Mouse (Mus musculus) left cerebral cortex, postnatal 14 days (tissue): Measurements from ENCODE around the gene Olfr735. TPM values are rescaled to one million over a fixed set of nuclear protein-coding genes. Genes with fewer than 3 reads are reported as not detected.
A peak's percentile ranks its signal among the peaks of the same experiment; 100 is the strongest.

Experiments
- DNase-seq, 2 experiments: peaks; one replicate each; pipeline ENCODE4 v3.0.0; 2021 to 2022; ENCODE audit warnings: low spot score in 2 of 2, mixed read lengths in 1 of 2
- intact Hi-C: fragments of 180-260 bp; cut with DNase I; formaldehyde crosslinking; loops from one replicate; pipeline ENCODE4 v1.15.1; 2025
- long read RNA-seq, 2 experiments: library from polyadenylated mRNA; stranded (forward); transcript quantifications; one replicate each; pipeline ENCODE4 v2.0.0; 2021
- total RNA-seq, 2 experiments: library from RNA; stranded (reverse); gene quantifications; 2 replicates each; pipeline ENCODE4 v1.2.3; 2021

The Olfr735 gene
- not detected for total RNA-seq
- long read RNA-seq, experiment 1 = 0 reads
- long read RNA-seq, experiment 2 = 0 reads

DNA sequence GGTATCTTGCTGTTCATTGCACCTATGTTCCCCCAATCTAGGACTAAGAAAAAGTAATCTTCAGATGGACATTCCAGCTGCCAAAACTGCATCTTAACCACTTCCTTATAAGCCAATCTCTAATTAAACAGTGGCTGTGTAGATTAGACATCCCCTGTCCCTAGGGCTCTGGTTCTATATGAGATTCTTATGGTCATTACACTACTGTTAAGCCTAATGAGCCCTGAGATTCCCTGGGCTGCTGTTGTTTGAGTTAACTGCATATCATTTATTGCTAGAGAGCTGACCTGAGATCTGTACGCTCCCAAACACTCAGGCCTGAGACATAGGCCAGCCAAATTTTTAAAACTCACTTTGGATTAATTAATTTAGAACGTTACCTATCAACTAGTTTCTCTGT lies at the start of gene Olfr735:
Gene Olfr735, minus strand, starts transcription at position 77 of the 400 bp plus-strand sequence.
- no peak for DNase-seq
- intact Hi-C loops = no loop called here

DNA sequence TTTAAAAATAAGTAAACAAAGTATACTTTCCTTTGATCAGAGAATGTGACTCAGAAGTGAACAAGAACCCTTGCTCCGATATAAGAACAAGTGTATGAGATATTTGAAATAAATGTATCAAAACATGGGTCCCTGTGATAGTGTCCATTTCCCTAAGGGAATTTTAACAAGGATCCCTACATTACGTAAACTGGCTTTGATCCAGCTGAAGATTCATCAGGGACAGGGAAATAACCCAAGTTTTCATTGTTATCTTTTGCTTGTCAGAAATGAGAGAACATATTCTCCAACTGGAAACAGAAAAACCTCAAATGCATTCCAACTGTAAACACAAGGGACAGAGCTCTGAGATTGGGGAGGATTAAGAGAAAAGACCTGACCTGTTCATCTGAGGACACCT lies 32.2 kb upstream of the Olfr735 start, which contains the start of gene Olfr736:
Gene Olfr736, plus strand, starts transcription at position 301 of the 400 bp plus-strand sequence.
- DNase-seq = no peak
- intact Hi-C loops = no loop called here

DNA sequence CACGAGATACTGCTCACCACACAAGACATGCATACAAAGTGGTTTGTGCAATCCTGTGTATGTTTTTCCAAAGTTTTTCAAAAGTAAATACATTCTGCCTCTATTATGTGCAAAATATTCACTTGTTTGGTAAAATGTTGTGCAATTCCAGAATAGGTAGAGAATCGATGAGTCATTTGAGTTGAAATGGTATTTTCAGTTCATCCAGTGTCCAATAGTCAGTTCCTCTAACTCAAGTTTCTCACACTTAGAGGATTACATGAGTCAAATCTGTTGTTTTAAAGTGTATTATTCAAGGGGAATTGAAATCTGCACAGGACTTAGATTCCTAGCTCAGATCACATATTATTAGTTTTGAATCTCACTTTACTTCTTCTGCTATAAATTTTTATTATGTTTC lies 14.9 kb upstream of the Olfr735 start:
- intact Hi-C loops = no loop called here
- no peak for DNase-seq

DNA sequence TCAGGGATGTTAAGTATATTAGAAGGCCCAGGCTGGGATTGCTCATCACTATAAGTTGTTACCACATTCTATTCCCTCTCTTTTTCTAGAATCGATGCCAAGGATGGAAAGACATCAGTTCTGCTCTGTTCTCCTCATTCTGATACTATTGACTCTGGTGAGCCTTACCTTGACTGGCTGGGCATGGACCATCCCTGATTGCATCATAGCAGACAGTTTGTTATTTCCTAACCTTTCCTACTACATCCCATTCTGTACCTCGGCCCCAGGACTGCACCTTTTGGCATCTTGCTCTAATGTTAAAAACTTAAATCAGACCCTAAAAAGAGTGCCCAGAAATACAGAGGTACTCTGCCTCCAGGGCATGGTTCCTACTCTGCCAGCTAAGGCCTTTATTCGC lies 11.8 kb upstream of the Olfr735 start:
- intact Hi-C loops = no loop called here
- no peak for DNase-seq

DNA sequence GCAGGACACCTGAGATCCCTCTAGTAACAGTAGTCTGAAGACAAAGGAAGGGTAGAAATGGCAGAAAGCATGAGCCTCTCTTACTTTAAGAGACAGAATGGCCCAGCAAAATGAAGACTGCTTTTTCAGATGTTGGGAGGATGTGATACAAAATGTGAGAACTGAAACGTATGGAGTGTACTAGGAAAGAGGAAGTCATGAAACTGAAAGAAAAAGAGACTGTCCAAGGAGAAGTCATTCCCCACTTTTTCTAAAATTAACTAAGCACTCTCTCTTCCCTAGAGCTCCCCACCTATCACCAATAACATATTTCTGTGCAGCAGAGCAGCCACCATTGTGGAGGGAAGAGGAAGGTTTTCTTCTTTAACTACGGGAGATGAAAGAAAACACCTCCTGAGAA lies 8.9 kb upstream of the Olfr735 start, which contains the start of gene Tlr11:
Gene Tlr11, plus strand, starts transcription at position 322 of the 400 bp plus-strand sequence.
- intact Hi-C loops = no loop called here

DNA sequence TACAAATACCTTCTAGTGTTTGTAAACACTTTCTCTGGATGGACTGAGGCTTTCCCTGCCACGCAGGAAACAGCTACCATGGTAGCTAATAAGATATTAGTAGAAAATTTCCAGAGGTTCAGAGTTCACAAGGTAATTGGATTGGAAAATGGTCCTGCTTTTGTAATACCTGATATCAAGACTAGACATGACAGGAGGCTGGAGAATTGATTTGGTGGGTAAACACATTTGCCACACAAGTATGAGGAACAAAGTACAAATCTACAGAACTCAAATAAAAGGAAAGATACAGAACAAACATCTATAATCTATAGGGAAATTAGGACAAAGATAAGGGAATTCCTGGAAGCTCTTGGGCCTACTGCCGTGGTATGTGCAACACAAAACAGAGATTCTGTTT lies 8.1 kb upstream of the Olfr735 start:
- DNase-seq = no peak
- intact Hi-C loops = no loop called here

More for the DNA sequence above, 8.9 kb upstream of the Olfr735 start, which contains the start of gene Tlr11:
- no peak for DNase-seq

DNA sequence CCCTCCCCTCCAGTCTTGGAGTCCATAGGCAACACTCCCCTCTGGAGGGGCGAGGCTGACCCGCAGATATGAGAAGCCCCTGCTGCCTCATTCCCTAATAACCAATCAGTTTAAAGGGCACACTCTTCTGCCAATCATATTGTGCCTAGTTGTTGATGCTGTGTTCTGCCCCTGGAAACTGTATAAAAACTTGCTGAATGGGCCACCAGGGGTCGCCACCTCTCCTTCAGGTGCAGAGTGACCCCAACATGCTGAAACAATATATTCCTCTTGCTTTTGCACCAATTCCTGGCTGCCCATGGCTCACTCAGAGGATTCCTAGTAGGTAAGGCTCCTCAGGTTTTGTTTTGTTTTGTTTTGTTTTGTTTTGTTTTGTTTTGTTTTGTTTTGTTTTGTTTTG lies 3.8 kb upstream of the Olfr735 start:
- intact Hi-C loops = no loop called here
- DNase-seq = peak in 1 of 2 experiments; percentile 1

DNA sequence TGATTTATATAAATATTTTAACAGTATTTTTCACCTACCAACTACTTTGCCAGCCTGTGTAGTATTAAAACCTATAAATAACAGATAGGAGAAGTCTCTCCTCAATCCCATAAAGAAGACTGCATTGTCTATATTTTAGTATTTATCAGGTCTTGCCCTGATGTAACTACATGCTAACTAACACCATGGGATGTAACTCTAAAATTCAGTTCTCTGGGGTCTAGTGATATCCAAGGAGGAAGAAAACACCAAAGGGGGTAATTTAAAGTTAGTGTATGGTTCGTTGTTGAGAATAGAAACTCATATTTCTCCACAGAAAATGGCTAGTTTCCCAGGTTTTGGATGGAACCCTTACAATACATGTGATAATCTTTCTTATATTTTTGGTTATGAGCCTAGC lies 22.0 kb downstream of the Olfr735 start, which contains the start of gene Olfr734:
Gene Olfr734, minus strand, starts transcription at position 101 of the 400 bp plus-strand sequence.
- no peak for DNase-seq
- intact Hi-C loops = no loop called here

DNA sequence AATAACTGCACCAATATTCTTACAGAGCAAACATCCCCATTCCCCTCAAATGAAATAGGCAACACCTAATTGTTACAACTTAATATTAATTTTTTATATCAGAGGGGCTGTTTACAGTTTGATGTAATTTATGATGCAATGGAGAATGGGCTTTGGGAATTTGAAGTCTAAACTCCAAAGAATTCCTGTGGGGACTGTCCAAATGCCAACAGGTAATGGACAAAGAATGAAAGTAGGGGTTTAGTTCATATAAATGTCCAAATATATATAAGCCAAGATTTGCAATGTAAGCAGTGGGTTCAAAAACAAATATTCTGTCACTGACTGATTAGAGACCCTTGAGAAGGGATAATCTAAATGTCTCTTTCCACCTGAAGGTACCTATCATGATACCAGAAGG lies 47.2 kb downstream of the Olfr735 start, which contains the start of gene Olfr733:
Gene Olfr733, minus strand, starts transcription at position 101 of the 400 bp plus-strand sequence.
- intact Hi-C loops = no loop called here
- no peak for DNase-seq

Other genes with a start within 250 kb of the Olfr735 start
- gene Olfr727, start 225.7 kb downstream of the Olfr735 start, total RNA-seq = not detected
- not detected for gene Olfr728, start 206.2 kb downstream of the Olfr735 start, total RNA-seq
- gene Olfr729, start 196.0 kb downstream of the Olfr735 start, total RNA-seq = not detected
- not detected for gene Olfr730, start 160.7 kb downstream of the Olfr735 start, total RNA-seq
- not detected for gene Olfr731, start 107.0 kb downstream of the Olfr735 start, total RNA-seq
- not detected for gene Olfr732, start 64.7 kb downstream of the Olfr735 start, total RNA-seq
- not detected for gene Olfr733, start 47.4 kb downstream of the Olfr735 start, total RNA-seq
- gene Olfr734, start 22.1 kb downstream of the Olfr735 start, total RNA-seq = not detected
- gene Tlr11, start 9.0 kb upstream of the Olfr735 start, total RNA-seq = not detected
- not detected for gene Olfr736, start 32.3 kb upstream of the Olfr735 start, total RNA-seq
- not detected for gene Olfr738, start 58.7 kb upstream of the Olfr735 start, total RNA-seq
- gene Olfr739, start 69.8 kb upstream of the Olfr735 start, total RNA-seq = not detected
- gene Olfr740, start 96.7 kb upstream of the Olfr735 start, total RNA-seq = not detected
- not detected for gene Olfr741, start 123.9 kb upstream of the Olfr735 start, total RNA-seq
- gene Olfr742, start 154.7 kb upstream of the Olfr735 start, total RNA-seq = not detected
- not detected for gene Olfr743, start 173.0 kb upstream of the Olfr735 start, total RNA-seq